Mouse (Mus musculus): ENCODE results near the gene Dtx1.

Dtx1 gene

DNA sequence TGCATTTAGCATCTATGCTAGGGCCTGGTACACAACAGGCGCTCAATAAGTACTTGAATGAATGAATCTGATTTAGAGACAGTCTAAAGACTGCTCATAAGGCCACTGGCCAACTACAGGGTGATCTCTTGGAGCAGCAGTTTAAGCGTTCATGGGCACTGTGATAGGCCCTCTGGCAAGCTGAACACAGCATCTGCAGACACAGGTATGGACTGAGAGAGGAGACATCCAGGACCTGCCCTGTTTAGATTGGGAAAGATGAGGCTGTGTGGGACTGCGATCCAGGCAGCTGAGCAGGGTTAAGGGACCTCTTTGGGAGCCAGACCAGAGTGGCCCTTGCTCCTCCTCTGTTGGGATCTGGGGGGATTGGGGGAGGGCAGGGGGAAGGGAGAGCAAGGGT, at the start of gene Dtx1:
Gene Dtx1, minus strand, starts transcription at position 101 of the 400 bp plus-strand sequence.
- DNase-seq (ENCODE audit: low read depth, low spot score) = no peak

DNA sequence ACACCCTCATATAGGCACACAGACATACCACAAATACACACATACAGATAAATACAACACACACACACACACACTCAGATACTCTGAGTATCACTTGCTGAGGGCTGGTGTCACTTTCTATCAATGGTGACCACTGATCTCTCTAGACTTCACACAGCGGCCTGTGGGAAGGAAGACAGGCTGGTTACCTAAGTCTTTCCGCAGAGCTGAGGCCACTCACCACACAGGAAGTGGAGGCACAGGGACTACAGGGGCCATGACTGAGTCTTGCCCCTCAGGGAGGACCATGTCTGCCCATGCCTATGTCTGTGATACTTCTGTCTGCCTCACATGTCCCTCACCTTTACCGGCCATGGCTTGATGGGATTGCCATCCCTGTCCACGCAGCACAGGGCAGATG, 42.5 kb upstream of the Dtx1 start:
- DNase-seq (ENCODE audit: low read depth, low spot score) = no peak

DNA sequence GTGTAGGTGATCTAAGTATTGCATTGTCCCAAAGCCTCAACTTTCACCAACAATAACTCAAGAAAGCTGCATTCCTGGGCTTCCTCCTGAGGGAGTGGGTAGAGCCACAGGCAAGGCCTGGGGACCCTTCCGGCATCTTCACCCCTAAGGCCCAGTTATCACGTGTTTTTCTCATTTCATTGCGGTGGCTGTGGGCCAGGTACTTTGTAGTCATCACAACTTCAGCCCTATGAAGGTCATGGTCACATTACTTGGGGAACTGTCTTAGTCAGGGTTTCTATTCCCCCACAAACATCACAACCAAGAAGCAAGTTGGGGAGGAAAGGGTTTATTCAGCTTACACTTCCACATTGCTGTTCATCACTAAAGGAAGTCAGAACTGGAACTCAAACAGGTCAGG, 41.1 kb upstream of the Dtx1 start:
- no peak for DNase-seq (ENCODE audit: low read depth, low spot score)

DNA sequence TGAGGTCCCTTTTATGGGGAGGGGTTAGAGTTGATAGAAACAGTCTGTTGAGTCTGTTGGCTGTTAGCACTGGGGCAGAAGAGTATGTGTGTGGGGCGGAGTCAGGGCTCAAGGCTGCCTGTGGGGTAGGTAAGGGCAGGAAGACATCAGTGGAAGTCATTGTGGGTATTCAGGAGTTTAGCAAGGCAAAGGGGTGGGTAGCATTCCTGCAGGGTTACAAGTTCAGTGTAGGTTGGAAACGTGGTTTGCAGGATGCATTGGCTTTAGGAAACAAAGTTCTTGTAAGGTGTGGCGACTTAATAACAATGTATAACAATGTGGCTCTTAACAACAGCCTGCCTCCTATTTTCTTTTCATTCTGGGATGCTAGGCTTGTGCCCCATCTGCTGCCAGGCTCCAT, 39.5 kb upstream of the Dtx1 start:
- no peak for DNase-seq (ENCODE audit: low read depth, low spot score)

DNA sequence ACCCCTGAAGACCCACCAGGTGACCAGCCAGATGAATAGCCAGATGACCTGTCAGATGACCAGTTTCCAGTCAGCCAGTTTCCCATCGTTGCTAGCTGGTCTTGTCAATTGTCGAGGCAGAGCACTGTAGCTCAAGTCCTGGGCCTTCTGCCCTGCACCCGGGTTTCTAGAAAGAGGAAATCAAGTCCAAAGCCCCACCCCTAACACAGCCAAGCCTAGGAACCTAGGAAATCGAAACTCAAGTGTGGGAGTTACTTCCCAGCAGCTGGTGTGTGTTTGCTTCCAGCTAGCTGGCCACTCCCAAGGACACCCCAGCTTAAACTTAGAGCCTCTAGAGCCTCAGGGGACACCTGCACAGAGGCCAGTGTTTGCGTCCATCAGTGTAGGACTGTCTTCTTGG, 38.0 kb upstream of the Dtx1 start, which contains the start of gene Oas2:
Gene Oas2, minus strand, starts transcription at position 166 of the 400 bp plus-strand sequence.
- DNase-seq (ENCODE audit: low read depth, low spot score) = no peak

DNA sequence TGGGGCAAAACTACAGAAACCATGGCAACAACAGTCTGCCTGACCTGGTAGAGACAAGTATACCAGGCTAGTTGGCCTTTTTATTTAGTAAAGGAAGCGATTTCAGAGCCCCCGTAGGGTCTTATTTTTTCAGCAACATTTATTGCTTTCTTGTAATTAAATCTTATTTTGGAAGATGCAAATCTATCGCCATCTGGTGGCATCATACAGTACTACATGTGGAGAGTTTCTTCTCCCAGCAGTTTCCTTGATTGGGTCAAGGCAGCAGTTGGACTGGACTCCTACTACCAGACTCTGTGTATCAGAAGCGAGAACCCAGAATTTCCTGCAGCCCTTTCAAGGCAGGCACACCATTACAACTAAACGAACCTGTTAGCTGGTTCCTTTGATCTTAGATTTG, 34.7 kb upstream of the Dtx1 start:
- DNase-seq (ENCODE audit: low read depth, low spot score) = peak; percentile 64

DNA sequence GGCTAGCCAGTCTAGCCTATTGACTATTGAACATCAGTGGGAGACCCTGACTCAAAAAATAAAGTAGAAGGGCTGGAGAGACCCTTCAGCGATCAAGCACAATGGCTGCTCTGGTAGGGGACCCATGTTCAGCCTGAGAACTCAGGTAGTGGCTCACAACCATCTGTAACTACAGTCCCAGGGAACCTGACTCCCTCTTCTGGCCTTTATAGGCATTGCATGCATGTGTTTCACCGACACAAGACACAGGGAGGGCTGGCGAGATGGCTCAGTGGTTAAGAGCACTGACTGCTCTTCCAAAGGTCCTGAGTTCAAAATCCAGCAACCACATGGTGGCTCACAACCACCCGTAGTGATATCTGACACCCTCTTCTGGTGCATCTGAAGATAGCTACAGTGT, 30.4 kb upstream of the Dtx1 start:
- peak; percentile 49 for DNase-seq (ENCODE audit: low read depth, low spot score)

DNA sequence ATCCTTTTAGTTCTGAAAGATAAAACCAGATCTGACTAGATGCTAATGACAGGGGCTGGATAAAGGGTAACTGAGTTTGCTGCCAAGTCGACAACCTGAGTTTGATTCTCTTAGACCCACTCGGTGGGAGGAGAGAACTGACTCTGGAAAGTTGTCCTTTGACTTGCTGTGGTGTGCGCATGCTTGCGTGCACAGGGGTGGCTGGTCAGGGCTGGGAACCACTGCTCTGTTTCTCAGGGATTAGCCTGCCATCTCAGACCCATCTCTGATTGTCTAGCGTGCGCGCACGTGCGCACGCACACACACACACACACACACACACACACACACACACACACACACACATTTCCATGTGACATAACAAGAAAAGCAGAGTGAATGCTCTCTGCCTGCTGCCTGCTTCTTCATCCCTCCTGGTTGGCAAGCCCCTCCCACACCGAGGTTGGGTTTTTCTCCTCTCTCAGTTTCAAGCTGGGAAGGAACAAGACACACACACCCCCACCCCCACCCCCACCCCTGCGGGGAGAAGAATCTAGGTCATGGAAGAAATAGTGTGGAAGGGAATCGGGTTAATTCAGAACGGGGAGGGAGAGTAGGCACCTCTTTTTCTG, 22.8 kb upstream of the Dtx1 start:
- DNase-seq (ENCODE audit: low read depth, low spot score) = no peak

DNA sequence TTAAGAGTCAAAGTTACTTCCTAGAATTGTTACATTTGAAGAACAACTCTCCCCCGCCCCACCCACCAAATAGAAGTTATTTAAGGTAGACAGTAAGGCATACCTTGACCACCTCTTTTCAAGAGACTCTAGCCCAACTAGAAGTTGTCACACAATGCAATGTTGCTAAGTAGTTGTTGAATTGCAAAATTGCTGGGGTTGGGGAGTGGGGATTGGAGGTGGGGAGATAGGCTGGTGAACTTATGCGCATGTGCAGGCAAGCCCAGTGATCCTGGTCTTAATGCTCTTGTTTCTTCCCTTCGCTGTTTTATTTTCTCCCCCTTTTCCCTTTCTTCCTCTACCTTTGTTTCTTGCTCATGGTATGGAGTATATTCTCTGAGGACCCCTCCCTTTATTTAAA, 22.0 kb upstream of the Dtx1 start:
- no peak for DNase-seq (ENCODE audit: low read depth, low spot score)

DNA sequence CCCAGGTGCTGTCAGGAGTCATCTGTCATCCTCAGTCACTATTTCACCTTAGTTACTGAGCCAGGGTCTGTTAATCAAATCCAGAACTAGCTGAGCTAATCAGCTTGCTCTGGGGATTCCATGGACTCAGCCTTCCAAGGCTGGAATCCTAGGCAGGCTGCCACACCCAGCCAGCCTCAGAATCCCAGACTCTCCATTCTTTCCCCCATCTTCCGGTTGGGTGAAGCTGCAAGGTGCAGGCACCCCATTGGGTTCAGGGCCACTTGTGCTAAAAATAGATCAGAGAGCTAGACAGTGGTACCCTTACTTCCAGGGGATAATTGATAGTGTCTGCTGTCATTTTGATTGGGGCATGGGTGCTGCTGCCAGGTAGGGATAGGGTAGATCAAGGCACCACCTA, 21.0 kb upstream of the Dtx1 start:
- DNase-seq (ENCODE audit: low read depth, low spot score) = no peak

DNA sequence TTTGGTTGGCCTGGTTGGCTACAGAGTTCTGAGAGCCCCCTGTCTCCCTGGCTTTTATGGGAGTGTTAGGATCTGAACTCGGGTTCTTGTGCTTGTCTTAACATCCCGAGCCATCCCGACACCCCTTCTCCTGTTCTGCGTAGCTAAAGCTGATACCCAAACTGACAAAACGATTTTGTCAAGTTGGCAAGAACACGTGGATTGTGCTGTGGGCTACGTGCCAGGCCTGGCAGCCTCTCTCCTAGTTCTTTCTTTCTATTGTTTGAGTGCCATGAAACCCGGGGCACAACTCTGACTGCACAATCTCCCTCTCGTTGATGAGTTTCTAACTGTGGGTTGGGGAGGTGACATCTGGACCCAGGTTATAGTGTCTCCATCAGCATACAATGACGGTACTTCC, 17.6 kb upstream of the Dtx1 start:
- DNase-seq (ENCODE audit: low read depth, low spot score) = no peak

DNA sequence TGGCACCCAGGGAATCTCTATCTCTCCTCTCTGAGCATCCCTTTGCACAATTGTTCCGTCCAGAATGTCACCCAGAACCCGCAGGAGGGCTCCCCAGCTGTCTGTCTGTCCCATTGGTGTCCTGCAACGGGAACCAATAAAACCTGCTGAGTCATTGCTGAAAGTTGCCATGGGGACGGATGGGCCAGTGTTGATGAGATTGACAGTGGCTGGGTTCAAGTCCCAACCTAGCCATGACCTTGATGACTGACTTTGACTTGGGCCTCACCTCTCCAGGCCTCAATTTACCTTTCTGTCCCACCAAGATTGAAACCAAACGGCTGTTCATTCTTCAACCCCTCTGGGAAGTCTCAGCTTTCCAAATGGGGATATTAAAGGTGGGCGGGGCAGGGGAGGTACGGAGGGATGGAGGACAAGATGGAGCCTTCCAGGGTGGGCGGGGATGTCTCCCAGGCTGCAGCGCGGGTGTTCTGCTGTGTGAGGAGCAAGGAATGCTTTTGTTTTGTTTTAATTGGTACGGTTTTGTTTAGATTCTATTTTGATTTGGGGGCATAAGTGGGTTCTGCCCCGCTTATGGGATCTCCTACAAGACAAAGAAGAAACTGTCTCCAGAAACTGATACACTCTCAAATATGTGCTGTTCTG, 14.2 kb upstream of the Dtx1 start:
- DNase-seq (ENCODE audit: low read depth, low spot score) = no peak

DNA sequence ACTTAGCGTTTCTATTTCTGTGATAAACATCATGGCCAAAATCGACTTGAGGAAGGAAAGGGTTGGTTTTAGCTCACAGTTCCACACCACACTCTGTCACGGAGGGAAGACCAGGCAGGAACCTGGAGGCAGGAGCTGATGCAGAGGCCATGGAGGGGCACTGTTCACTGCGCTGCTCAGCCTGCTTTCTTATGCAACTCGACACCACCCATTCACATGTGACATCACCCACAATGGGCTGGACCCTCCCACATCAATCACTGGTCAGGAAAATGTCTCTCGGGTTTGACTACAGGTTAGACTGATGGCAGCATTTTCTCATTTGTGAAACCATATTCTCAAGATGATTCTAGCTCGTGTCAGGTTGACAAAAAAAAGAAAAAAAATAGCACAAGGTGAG, 9.3 kb upstream of the Dtx1 start:
- no peak for DNase-seq (ENCODE audit: low read depth, low spot score)

DNA sequence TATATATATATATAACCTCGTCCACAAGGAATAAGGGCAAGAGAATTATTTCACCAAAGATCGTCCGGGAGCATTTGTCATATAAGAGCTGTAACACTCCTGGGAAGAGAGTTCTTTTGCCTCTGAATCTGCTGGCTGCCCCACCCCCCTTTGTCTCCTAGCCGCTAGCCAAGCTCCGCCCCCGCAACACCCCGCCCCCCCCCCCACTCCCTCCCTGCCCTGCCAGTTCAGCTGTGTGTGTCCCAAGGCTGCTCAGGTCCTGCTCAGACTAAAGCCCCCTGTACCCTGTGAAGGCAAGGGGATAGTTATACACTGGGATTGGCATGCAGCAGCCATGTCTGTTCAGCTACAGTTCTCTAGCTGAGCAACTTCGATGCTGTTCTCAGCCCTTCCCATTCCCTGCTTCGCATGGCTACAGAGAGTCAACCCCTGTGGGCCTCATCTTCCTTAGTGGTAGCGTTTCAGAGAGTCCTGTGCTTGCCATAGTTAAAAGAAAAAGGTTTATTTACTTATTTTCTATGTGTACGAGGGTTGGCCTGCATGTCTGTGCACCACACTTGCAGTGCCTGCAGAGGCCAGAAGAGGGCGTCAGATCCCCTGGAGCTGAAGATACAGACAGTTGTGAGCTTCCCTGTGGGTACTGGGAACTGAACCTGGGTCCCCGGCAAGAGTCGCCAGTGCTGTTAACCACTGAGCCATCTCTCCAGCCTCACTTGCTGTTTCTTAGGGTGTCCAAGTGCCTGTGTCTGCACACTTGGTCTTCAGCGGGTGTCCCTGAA, 7.1 kb upstream of the Dtx1 start:
- DNase-seq (ENCODE audit: low read depth, low spot score) = no peak

DNA sequence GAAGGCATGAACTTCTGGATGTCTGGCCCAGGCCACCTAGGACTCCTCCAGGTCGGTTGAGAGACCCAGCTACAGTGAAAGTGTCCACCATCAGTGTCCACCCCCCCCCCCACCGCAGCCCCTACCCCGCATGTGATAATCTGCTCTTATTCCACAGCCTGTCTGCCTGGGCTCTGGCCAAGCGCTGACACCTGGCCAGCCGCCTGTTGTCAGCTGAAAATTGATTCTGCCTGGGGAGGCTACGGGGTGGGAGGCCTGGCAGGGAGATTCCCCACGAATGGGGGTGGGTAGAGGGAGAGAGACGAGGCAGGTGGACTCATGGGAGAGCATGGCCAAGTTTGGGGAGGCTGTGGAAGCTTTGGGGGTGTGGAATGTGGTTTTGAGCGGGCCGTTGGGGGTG, 5.4 kb upstream of the Dtx1 start:
- DNase-seq (ENCODE audit: low read depth, low spot score) = no peak

DNA sequence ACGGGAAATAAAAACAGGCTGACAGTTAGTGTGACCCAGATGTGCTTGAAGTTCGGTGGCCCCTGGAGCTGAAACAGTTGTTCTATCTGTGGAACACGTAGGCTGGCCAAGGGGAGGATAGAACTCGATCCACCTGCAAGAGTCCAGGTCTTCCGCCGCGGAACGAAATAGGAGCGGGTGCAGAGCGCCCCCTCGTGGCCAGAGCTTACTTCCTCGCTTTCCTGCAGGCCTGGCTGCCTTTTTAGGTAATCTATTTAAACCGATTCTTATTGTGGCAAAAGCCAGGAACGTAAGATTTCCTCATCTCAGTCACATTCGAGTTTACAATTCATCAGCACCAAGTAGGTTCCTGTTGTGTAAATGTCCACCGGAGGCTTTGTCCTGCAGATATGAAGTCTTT, 2.6 kb upstream of the Dtx1 start:
- DNase-seq (ENCODE audit: low read depth, low spot score) = peak; percentile 73

DNA sequence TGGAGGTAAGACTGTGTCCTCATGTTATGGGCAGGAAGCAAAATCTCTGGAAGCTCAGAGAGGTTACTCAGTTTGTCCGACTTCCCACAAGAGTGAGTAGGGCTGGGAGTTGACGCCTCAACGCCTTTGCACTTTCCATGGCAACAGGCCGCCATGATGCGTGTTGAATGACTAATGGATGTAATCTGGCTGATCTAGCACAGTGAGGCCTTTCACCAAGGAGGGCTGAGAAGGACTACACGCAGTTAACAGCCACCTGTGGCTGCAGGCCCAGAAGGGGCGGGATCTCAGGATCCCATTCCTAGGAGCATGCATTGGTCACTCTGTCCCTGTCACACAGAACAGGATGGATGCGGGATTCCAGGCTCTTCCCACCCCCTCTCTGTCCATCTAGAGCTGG, 994 bp upstream of the Dtx1 start:
- no peak for DNase-seq (ENCODE audit: low read depth, low spot score)

DNA sequence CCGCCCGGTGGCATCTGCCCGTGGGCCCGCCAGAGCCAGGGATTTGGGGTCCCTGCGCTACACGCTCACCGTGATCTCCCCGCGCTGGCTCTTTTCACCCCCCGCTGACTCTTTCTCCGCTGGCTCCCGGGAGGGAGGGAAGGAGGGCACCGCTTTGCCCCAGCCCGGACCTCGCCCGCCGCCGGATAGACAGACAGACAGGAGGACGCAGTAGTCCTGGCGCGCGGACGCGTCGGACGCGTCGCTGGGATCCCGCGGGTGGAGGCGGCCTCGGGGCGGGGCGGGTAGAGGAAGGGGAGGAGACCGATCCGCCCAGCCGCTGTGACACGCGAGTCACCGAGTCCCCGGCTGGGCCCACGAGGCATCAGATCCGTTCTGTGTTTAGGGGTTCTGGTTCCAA, 311 bp downstream of the Dtx1 start:
- no peak for DNase-seq (ENCODE audit: low read depth, low spot score)

DNA sequence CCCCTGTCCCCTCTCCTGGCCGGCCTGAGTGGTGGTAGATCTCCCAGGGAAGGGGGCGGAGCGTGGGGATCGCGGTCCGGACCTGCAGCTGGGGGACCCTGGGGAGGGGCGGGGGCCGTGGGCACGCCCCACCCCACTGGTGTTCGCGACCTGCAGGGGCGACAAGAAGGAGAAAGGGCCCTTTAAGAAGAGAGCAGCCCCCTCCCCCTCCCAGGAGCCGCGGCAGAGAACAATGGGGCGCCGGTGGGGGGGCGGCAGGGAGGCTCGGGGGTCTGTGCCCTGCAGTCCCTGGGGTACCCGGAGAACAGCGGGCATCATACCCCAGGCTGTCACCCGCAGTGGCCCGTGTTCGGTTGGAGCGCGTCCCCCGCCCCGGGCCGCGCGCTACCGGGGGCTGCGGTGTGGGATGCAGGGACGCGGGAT, 890 bp downstream of the Dtx1 start:
- DNase-seq (ENCODE audit: low read depth, low spot score) = no peak

DNA sequence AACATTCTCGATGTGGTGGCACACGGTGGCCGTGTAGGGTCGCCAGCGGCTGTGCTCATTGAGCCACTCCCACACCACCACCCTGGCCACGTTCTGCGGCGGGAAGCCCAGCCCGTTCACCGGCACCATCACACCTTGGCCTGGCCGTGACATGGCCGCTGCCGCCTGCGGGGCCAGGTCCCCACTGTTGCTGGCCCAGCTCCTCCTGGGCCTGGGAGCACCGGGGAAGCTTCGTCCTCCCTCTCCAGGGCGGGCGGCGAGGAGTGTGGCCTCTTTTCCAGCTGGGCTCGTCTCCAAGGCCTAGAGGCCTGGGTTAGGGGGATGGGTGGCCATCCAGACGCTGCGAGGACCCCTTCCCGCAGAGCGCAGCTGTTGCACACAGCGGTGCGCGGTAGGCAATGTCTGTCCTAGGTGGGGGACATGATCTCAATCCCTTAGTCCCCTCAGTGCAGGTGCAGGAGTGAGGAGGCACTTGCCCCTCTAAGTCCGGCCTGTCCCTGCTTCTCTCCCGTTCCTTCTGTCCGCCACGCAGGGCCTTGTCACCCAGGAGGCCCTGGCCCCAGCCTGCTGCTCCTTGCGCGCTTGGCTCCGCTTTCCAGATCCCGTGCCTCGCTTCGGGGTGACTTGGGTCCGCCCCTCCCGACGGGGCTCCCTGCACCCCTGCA, 1.4 kb downstream of the Dtx1 start:
- peak; percentile 46 for DNase-seq (ENCODE audit: low read depth, low spot score)

DNA sequence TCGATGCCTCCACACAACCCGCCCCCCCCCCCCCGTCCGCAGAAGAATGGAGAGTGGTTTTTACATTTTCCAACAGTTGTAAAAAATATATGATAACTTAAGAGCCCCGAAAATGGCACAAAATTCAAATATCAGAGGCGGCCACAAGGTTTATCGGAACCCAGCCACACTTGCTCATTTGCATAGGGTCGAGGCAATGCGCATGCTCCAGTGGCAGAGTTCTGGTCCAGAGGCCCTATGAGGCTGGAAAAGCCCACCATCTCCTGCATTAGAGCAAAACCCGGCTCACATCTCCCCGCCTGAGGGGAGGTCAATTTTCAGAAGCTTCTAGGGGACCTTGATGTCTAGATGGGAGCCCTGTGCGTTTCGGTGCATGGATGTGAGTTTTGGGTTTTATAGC, 4.8 kb downstream of the Dtx1 start:
- DNase-seq (ENCODE audit: low read depth, low spot score) = no peak

DNA sequence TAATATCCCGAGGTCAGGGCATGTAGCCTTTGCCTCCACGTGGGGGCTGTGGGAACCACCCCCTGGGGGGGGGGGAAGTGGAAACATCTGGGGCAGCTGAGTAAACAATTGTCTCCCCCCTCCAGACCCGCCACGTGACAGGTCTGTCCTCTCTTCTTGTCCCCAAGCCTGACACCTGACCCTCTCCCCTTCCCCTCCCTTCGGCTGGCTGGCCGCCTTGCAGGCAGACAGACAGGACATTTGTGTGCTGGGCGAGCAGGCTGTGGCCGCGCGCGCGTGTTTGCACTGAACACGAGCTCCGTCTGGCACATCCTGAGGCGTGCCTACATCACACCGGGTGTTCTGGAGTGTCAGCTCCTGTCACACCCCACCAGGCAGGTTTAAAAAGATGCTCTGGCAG, 5.2 kb downstream of the Dtx1 start:
- no peak for DNase-seq (ENCODE audit: low read depth, low spot score)

DNA sequence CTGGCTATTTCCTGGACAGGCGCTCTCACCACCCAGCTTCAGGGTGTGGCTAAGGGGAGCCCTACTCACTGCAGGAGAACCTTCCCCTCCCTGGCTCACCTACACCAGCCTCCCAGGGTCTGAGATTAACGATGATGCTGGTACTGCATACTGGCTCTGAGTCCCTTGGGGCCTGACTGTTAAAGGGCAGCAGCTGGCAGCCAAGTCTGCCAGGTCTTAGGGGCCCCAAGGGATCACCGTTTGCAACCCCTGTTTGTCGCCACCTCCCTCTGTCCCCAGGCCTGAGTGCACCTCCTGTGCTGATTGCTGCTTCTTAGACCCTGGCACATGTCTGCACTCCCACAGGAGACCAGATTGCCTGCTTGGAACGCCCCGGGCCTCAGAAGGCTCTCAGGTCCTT, 7.3 kb downstream of the Dtx1 start:
- DNase-seq (ENCODE audit: low read depth, low spot score) = no peak

Data from forelimb bud, embryonic 11.5 days (tissue).